Mouse (Mus musculus): ENCODE results near the gene Armc9. TPM values are rescaled to one million over a fixed set of nuclear protein-coding genes. Genes with fewer than 3 reads are reported as not detected.
A peak's percentile ranks its signal among the peaks of the same experiment; 100 is the strongest.

The Armc9 gene
- polyA plus RNA-seq, 1 experiment from 2014 or later = 16.4 TPM

DNA sequence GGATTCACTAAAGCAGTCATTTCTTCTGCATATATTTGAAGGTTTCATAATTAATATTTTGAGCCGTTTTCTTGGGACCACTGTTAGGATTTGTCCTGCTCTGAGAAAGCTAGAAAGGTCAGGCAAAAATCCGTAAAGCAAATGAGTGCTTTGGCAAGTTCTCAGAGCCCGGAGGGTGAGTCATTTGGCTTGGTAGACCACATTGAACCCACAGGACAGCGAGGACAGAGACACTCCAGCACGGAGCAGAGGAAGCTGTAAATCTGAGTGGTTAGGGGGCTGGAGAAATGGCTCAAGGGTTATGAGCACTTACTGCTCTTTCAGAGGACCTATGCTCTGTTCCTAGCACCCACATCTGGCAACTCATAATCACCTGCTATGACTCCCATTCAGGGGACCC lies 7.0 kb upstream of the Armc9 start:
- Histone ChIP-seq H3K9ac (no peak overlapping the region), H3K27me3 (replicated peaks) (no peaks in the 10 kb centered on the region), H3K4me1 (replicated peaks) (no peaks in the 10 kb centered on the region), H3K27ac (no peak overlapping the region), H3K4me2 (replicated peaks) (no peak overlapping the region), H3K4me3 (replicated peaks) (no peak overlapping the region), H3K36me3 (no peaks in the 10 kb centered on the region), H3K9me3 (no peaks in the 10 kb centered on the region)
- 66% methylated on average over 5 of the region's 5 CpGs for WGBS
- ATAC-seq = no peak

GRCm38 (mm10) chr1:86148161-86148560 lies 6.4 kb upstream of the Armc9 start:
- Histone ChIP-seq H3K9ac (no peak overlapping the region), H3K4me2 (replicated peaks) (no peak overlapping the region), H3K36me3 (no peaks in the 10 kb centered on the region), H3K27me3 (replicated peaks) (no peaks in the 10 kb centered on the region), H3K4me3 (replicated peaks) (no peak overlapping the region), H3K27ac (no peak overlapping the region), H3K9me3 (no peaks in the 10 kb centered on the region), H3K4me1 (replicated peaks) (no peaks in the 10 kb centered on the region)
- no peak for ATAC-seq
- 75% methylated on average over 9 of the region's 9 CpGs for WGBS

DNA sequence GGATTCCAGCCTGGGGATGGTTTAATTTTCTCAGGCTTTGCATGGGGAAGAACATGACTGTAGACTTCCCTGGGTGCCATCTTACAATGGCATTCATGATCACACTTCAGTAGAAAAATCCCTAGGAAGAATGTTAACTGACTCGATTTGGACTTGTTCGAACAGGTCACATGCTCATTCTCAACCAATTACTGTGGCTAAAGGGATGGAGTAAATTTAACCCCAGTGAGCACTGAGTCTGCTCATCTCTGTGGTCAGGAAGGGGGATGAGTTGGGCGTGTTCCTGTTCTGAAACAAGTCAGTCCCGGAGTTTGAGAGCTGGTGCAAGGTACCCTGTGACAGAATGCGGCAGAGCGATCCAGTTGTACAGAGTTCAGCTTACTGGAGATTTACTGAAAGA lies 3.7 kb upstream of the Armc9 start:
- H3K9me3 ChIP-seq = no peaks in the 10 kb centered on the region
- H3K27me3 ChIP-seq (replicated peaks) = no peaks in the 10 kb centered on the region
- no peak overlapping the region for H3K4me3 ChIP-seq (replicated peaks)
- no peak overlapping the region for H3K4me2 ChIP-seq (replicated peaks)
- H3K4me1 ChIP-seq (replicated peaks) = peaks cover 10% of the 10 kb centered on the region
- 78% methylated on average over 6 of the region's 6 CpGs for WGBS
- H3K36me3 ChIP-seq = no peaks in the 10 kb centered on the region
- no peak overlapping the region for H3K9ac ChIP-seq
- H3K27ac ChIP-seq = no peak overlapping the region
- no peak for ATAC-seq

DNA sequence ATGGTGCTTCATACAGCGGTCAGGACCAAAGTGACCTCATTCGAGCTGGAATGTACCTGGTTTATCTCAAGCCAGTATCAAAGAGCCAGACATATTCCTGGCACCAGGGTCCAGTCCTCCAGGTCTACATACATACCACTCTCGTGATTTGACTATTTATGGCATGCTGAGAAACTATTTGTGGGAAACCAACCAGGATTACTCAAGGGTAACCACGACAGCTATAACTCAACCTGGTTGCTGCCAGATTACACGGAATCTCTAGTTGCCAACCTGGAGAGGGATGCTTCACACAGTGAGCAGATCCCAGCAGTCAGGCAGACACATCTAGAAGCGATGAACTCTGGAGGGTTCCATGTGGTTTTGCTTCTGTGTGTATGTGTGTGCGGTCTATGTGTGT lies 3.2 kb upstream of the Armc9 start:
- Histone ChIP-seq H3K9me3 (no peaks in the 10 kb centered on the region), H3K9ac (no peak overlapping the region), H3K4me1 (replicated peaks) (peaks cover 10% of the 10 kb centered on the region), H3K4me3 (replicated peaks) (no peak overlapping the region), H3K4me2 (replicated peaks) (no peak overlapping the region), H3K36me3 (no peaks in the 10 kb centered on the region), H3K27me3 (replicated peaks) (no peaks in the 10 kb centered on the region), H3K27ac (no peak overlapping the region)
- ATAC-seq = no peak
- WGBS = 71% methylated on average over 7 of the region's 7 CpGs

GRCm38 (mm10) chr1:86152618-86153017 lies 2.0 kb upstream of the Armc9 start:
- Histone ChIP-seq H3K4me1 (replicated peaks) (peaks cover 10% of the 10 kb centered on the region), H3K9ac (no peak overlapping the region), H3K27ac (no peak overlapping the region), H3K36me3 (no peaks in the 10 kb centered on the region), H3K4me3 (replicated peaks) (no peak overlapping the region), H3K4me2 (replicated peaks) (no peak overlapping the region), H3K9me3 (no peaks in the 10 kb centered on the region), H3K27me3 (replicated peaks) (no peaks in the 10 kb centered on the region)
- 88% methylated on average over 1 of the region's 1 CpGs for WGBS
- ATAC-seq = no peak

- Histone ChIP-seq H3K9me3 (no peaks in the 10 kb centered on the region), H3K36me3 (no peaks in the 10 kb centered on the region), H3K4me1 (replicated peaks) (peaks cover 10% of the 10 kb centered on the region), H3K27me3 (replicated peaks) (no peaks in the 10 kb centered on the region), H3K4me2 (replicated peaks) (peak overlapping the region; percentile 80), H3K27ac (no peak overlapping the region), H3K4me3 (replicated peaks) (peak overlapping the region; percentile 64), H3K9ac (peak overlapping the region; percentile 62)
- no peak for ATAC-seq
- under 1% methylated on average over 18 of the region's 18 CpGs for WGBS
These were observed 214 bp downstream of the Armc9 start for GRCm38 (mm10) chr1:86154824-86155164.

DNA sequence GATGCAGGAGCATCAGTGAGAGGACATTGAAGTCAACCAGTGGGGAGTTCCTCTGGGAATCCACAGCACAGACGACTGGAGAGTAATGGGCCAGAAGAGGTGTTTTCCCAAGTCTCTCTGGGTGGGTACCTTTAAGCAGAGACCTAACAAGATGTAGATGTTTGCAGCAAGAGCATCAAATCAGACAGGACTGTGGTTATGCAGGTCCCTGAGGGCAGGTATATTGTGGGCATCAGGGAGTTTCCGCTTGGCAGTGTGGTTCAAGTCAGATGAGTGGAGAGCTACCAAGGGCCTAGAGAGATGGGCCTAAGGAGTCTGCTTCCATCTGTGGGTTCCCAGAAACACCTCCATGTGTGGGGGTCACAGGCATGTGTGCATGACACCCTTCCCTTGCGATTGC lies 1.5 kb downstream of the Armc9 start:
- Histone ChIP-seq H3K4me1 (replicated peaks) (peaks cover 10% of the 10 kb centered on the region), H3K4me2 (replicated peaks) (no peak overlapping the region), H3K27me3 (replicated peaks) (no peaks in the 10 kb centered on the region), H3K36me3 (peaks cover 6% of the 10 kb centered on the region; the same call in 1 of the 2 replicates), H3K4me3 (replicated peaks) (no peak overlapping the region), H3K9me3 (no peaks in the 10 kb centered on the region), H3K9ac (no peak overlapping the region), H3K27ac (no peak overlapping the region)
- no peak for ATAC-seq
- WGBS = 75% methylated on average over 3 of the region's 3 CpGs

DNA sequence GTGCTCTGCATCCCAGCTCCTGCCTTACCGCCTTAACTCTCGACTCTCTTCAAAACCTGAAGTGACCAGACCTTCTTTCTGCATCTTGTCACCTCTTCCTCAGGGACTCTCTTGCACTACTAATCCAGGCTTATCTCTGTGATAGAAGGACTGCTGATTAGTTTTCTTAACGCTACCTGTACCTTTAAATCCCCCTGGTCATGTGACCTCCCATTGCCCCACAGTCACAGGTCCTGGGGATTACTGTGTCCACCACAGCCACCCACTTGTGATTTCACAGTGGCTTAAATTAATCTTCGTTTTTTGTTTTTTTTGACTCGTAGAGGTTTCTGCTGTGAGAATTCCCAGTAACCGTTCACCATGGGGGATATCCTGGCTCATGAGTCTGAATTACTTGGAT lies 2.0 kb downstream of the Armc9 start:
- H3K4me3 ChIP-seq (replicated peaks) = no peak overlapping the region
- no peak for ATAC-seq
- H3K4me2 ChIP-seq (replicated peaks) = no peak overlapping the region
- WGBS = 85% methylated on average over 6 of the region's 6 CpGs
- no peak overlapping the region for H3K9ac ChIP-seq
- H3K9me3 ChIP-seq = no peaks in the 10 kb centered on the region
- peaks cover 11% of the 10 kb centered on the region for H3K36me3 ChIP-seq
- H3K4me1 ChIP-seq (replicated peaks) = peaks cover 10% of the 10 kb centered on the region
- H3K27me3 ChIP-seq (replicated peaks) = no peaks in the 10 kb centered on the region
- no peak overlapping the region for H3K27ac ChIP-seq

- ATAC-seq = no peak
- Histone ChIP-seq H3K27me3 (replicated peaks) (no peaks in the 10 kb centered on the region), H3K36me3 (peaks cover 12% of the 10 kb centered on the region), H3K9me3 (no peaks in the 10 kb centered on the region), H3K4me1 (replicated peaks) (peaks cover 7% of the 10 kb centered on the region), H3K4me3 (replicated peaks) (no peak overlapping the region), H3K4me2 (replicated peaks) (no peak overlapping the region), H3K27ac (no peak overlapping the region), H3K9ac (no peak overlapping the region)
- 91% methylated on average over 6 of the region's 6 CpGs for WGBS
These were observed 5.5 kb downstream of the Armc9 start for GRCm38 (mm10) chr1:86160059-86160458.

DNA sequence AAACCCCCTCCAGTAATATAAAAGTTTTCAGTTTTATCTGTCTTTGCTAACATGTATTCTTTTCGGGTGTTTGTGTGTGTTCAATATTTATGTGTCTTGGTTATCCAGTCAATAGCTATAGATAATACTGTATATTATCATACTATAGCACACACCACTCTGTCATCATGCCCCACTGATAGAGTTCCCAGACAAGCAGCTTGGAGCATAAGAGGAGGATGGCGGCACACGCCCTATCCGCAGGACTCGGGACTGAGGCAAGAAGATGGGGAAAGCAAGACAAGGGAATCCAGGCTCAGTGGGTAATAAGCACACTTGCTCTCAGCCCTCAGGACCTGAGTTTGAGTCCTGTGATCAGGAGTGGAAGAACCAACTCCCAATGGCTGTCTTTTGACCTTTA lies 5.9 kb downstream of the Armc9 start:
- WGBS = 95% methylated on average over 5 of the region's 5 CpGs
- ATAC-seq = peak; percentile 63; the same call in 1 of the 2 replicates
- Histone ChIP-seq H3K36me3 (peaks cover 12% of the 10 kb centered on the region), H3K27ac (no peak overlapping the region), H3K4me2 (replicated peaks) (no peak overlapping the region), H3K9ac (no peak overlapping the region), H3K4me1 (replicated peaks) (peaks cover 3% of the 10 kb centered on the region; the same call in 1 of the 2 replicates), H3K4me3 (replicated peaks) (no peak overlapping the region), H3K27me3 (replicated peaks) (no peaks in the 10 kb centered on the region), H3K9me3 (no peaks in the 10 kb centered on the region)

DNA sequence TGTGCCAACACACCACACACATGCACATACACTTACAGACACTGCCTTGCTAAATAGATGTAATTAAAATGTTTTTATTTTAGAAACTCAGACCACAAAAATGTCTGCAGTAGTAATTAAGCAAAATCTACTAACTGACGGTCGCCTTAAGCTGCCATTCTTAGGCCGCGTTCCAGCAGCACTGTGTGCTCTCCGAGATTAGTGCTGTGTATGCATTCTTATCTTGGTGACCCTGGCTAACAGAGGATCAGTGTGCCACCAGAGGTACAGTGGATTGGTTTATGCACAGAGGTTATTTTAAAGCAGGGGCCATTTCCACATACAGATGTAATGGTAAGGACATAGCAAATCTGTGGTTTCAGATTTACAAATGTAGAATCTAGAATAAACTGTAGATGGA lies 6.5 kb downstream of the Armc9 start:
- Histone ChIP-seq H3K27me3 (replicated peaks) (no peaks in the 10 kb centered on the region), H3K9ac (no peak overlapping the region)

DNA sequence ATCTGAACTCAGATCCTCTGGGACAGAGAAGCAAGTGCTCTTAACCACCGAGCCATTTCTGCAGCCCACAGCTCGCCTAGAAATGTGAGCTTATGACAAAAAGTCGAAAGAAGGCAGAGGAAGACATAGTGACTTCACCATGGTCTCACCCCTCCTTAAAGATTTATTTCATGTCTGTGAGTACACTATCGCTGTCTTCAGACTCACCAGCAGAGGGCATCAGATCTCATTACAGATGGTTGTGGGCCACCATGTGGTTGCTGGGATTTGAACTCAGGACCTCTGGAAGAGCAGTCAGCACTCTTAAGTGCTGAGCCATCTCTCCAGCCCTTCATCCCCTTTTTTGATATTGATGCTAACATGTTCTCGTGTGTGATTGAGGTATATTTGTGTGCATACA lies 20.0 kb downstream of the Armc9 start:
- no peak overlapping the region for H3K4me2 ChIP-seq (replicated peaks)
- no peak overlapping the region for H3K27ac ChIP-seq
- H3K4me1 ChIP-seq (replicated peaks) = 0 out of 2 replicates have a peak, but pooled peaks cover 2% of the 10 kb centered on the region
- H3K9ac ChIP-seq = no peak overlapping the region
- no peaks in the 10 kb centered on the region for H3K9me3 ChIP-seq
- no peaks in the 10 kb centered on the region for H3K27me3 ChIP-seq (replicated peaks)
- 90% methylated on average over 5 of the region's 5 CpGs for WGBS
- H3K36me3 ChIP-seq = no peaks in the 10 kb centered on the region
- H3K4me3 ChIP-seq (replicated peaks) = no peak overlapping the region
- ATAC-seq = no peak

More for the DNA sequence above, 6.5 kb downstream of the Armc9 start:
- no peak; the same call in 1 of the 2 replicates for ATAC-seq
- no peak overlapping the region for H3K4me2 ChIP-seq (replicated peaks)
- no peak overlapping the region for H3K27ac ChIP-seq
- H3K4me1 ChIP-seq (replicated peaks) = no peaks in the 10 kb centered on the region
- H3K9me3 ChIP-seq = no peaks in the 10 kb centered on the region
- H3K36me3 ChIP-seq = peaks cover 12% of the 10 kb centered on the region
- 90% methylated on average over 5 of the region's 5 CpGs for WGBS
- H3K4me3 ChIP-seq (replicated peaks) = no peak overlapping the region

- no peaks in the 10 kb centered on the region for H3K36me3 ChIP-seq
- H3K9me3 ChIP-seq = no peaks in the 10 kb centered on the region
- no peak overlapping the region for H3K4me2 ChIP-seq (replicated peaks)
- H3K27me3 ChIP-seq (replicated peaks) = no peaks in the 10 kb centered on the region
- ATAC-seq = peak; percentile 90
- WGBS = 48% methylated on average over 2 of the region's 2 CpGs
- H3K27ac ChIP-seq = peak overlapping the region; percentile 8; the same call in 1 of the 2 replicates
- H3K9ac ChIP-seq = no peak overlapping the region
- 0 out of 2 replicates have a peak, but pooled peaks cover 2% of the 10 kb centered on the region for H3K4me1 ChIP-seq (replicated peaks)
- no peak overlapping the region for H3K4me3 ChIP-seq (replicated peaks)
These were observed 21.5 kb downstream of the Armc9 start for GRCm38 (mm10) chr1:86176066-86176465.
